Mouse (Mus musculus) embryo, embryonic 10.5 days (tissue): ENCODE measurements around the gene Calm1.
"Not testable (repeated sequence)": the region's sequence is repeated elsewhere in the genome, so short reads cannot be mapped to it uniquely, and the experiment has no call there.

ENCODE experiments used
- DNase-seq: peaks from one replicate; pipeline ENCODE4 v3.0.0-alpha.2; 2015; ENCODE audit warnings: low spot score

The Calm1 gene

GRCm38 (mm10) chr12:100198967-100199660, at the start of gene Calm1:
Calm1 (plus strand) TSS chr12:100199435.
- peak; percentile 93 for DNase-seq

- DNase-seq: no peak
These were observed 46.8 kb upstream of the Calm1 start for GRCm38 (mm10) chr12:100152466-100152865.

DNA sequence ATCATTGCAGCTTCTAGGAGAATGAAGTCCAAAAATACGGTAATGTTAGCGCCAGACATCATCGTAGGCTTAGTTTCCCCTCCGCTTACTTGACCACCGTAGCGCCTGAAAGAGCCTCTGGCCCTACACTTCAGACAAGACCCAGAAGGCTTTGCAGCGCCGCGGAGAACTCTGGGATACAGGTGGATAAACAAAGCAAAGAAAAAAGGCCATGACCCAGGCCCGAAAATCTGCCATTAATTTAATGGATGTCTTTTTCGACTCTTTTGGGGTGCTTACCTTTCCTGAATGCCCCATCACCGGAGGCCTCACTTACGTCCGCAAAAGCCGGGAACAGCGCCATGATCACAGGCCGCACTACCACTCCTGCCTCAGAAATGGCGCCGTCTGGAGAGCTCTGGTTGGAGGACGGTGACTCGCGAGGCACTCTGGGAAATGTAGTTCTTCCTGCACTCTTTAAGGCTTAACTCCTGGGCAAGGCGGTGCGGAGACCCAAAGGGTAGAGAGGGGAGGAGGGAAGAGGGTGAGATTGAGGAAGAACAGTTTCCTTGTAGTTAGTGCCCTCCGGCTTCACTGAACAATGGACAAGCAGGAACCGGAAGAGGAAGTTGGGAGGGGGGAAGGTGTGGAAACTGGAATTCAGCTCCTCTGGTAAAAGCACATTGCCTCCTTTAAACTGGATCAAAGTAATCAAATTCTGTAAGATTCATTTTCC, 39.8 kb upstream of the Calm1 start, which contains the start of gene Nrde2:
TSS of gene Nrde2 (minus strand) at position 393 of the 715 bp plus-strand sequence.
- DNase-seq: peak; percentile 98

DNA sequence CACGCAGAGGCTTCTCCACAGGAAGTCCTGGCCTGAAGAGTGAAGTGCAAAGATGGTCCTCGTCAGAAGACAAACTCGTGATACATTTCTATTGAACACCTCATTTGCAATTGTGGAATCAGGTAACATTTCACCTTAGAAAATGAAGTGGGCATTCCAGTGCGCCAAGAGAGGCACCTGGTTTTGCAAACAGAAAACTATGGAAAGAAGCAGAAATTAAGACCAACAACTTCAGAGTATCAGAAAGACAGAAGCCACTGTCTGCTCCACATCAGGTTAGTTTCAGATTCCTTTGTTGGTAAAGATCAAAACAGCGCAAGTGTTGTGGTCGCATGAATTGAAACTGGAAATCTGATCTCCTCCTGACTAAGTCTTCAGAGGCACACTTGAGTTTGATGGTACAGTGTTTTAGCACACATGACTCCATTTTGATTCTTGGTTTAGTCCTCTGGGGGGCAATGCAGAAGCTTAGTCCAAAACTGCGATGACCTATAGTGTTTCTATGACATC, 34.2 kb upstream of the Calm1 start:
- DNase-seq: no peak

GRCm38 (mm10) chr12:100166177-100166576, 33.1 kb upstream of the Calm1 start:
- DNase-seq: peak; percentile 80

GRCm38 (mm10) chr12:100166939-100167338, 32.3 kb upstream of the Calm1 start:
- no peak for DNase-seq

GRCm38 (mm10) chr12:100167502-100167901, 31.7 kb upstream of the Calm1 start:
- no peak for DNase-seq

DNA sequence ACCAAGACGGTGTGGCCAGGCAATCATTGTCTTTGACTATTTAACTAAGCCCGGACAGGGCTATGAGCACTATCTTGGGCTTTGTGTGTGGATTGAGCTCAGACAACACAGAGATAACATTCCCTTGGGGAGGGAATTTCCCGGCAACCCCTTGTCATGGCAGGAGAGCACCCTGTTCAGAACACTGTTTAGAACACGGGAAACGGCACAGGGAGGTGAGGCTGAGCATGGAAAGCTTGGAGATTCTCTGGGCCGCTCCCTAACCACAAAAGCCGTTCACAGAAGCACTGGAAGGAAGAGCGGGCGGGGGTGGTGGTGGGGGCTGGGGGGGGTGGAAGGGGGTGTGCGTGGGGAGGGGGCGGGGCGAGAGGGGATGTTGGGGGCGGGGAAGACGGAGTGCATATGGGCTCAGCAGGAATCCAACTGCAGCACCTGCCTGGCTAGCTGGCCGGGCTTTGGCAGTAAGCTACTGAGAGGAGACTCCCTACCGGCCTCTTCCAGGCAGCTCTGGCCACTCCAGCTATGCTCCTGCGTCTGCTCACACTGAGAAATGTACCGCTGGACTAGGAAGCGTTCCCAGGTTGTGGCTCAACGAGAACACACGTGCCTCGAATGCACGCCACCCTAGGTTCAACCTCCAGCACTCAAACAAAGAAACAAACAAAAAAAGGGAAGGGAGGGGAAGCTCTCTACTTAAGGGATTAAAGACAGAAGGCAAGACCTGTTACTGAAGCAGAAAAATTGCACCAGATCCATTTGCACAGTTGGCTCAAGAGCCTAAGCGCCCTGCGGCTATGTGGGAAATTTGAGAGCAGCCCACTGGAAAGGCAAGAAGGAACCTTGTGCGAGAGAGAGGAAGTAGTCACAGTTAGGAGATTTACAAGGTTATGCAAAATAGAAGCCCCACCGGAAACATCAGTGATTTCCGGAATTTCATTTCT, 31.0 kb upstream of the Calm1 start:
- DNase-seq: peak; percentile 57

DNA sequence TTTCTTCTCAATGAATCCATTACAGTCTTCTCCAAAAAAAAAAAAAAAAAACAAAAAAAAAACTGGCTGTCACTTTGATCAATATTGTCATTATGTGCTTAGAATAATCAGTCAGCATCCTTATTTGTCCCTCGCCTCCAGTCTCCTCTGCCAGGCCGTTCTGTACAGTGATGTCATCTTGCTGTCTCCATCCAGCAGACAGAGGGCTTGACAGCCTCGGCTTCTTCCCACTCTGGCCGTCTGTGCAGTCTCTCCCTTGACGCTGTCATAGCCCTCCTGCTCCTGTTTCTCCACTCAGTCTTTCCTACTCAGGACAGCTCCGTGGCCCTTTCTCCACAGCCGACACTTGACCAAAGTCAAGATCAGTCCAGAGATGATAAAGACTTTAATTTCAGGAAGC, 26.8 kb upstream of the Calm1 start:
- DNase-seq: no peak

- DNase-seq: peak; percentile 48
These were observed 22.7 kb upstream of the Calm1 start for GRCm38 (mm10) chr12:100176469-100177056.

- no peak for DNase-seq
These were observed 20.3 kb upstream of the Calm1 start for GRCm38 (mm10) chr12:100178898-100179440.

DNA sequence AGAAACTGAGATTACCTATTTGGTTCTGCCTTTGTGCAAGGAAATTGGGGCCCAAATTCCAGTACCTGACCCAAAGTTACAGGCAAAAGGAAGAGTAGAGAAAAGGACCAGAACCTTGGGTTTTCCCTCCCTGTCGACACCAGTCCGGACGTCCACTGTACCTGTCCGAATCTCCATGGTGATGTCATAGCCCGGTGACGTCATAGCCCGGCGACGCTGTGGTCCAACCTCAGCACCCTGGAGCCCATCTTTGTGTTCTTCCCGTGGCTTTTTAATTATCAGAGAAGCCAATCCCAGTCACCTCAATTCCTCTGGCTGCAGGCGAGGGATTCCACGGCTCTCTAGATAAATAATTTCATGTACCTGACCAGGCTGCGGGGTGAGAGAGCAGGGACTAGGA, 18.4 kb upstream of the Calm1 start:
- DNase-seq: no peak

DNA sequence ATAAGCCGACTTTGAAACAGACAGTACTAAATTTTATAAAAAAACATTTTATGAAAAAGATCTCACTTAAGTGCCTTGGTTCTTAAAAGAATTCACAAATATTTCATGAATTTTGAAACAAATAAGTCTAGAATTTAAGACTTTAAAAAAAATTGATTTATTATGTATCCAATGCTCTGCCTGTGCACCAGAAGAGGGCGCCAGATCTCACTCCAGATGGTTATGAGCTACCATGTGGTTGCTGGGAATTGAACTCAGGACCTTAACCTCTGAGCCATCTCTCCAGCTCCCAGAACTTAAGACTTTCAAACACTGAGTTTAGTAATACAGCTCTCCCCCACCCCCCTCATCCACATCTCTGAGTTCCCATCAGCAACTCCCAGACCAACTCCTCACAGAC, 16.6 kb upstream of the Calm1 start:
- DNase-seq: no peak

DNA sequence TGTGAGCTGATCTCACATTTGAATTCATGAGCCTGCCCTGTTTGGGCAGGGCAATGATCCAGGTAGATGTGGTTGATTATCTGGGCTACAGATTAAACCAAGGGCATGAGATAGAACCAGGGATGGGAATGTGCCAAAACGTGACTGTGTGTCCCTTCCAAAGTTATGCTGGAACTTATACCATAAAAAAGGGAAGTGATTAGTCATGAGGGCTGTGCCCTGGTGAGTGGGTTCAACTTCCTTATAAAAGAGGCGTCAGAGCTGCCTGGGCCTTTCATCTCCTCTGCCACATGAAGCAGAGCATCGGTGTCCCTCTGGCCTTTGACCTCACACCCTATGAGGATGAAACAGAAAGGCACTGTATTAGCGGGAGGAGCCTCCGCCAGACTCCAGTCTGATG, 15.3 kb upstream of the Calm1 start:
- DNase-seq: no peak

- not testable (repeated sequence) for DNase-seq
These were observed 14.3 kb upstream of the Calm1 start for GRCm38 (mm10) chr12:100184976-100185375.

- DNase-seq: no peak
These were observed 13.3 kb upstream of the Calm1 start for GRCm38 (mm10) chr12:100185897-100186296.

GRCm38 (mm10) chr12:100186376-100186775, 12.9 kb upstream of the Calm1 start:
- peak; percentile 80 for DNase-seq

GRCm38 (mm10) chr12:100187013-100187755, 12.1 kb upstream of the Calm1 start:
- DNase-seq: peak; percentile 99

- peak; percentile 66 for DNase-seq
These were observed 11.3 kb upstream of the Calm1 start for GRCm38 (mm10) chr12:100187756-100188430.

GRCm38 (mm10) chr12:100190802-100191201, 8.4 kb upstream of the Calm1 start:
- no peak for DNase-seq
